Mouse (Mus musculus) lung, postnatal 25 days (tissue): ENCODE results near the gene Tmem104.

ENCODE experiments used
- DNase-seq: peaks from one replicate; pipeline ENCODE4 v3.0.0; 2022; ENCODE audit warnings: low spot score

Gene Tmem104

GRCm38 (mm10) chr11:115187224-115187639, at the start of gene Tmem104:
TSS of gene Tmem104 (plus strand) at chr11:115187487.
- DNase-seq, result peak; percentile 99

- no peak for DNase-seq
Observed at GRCm38 (mm10) chr11:115138597-115139262, 48.6 kb upstream of the Tmem104 start.

GRCm38 (mm10) chr11:115141970-115142369, 45.3 kb upstream of the Tmem104 start:
- DNase-seq, result no peak

- no peak for DNase-seq
Observed at GRCm38 (mm10) chr11:115147813-115148212, 39.5 kb upstream of the Tmem104 start.

- no peak for DNase-seq
Observed at GRCm38 (mm10) chr11:115150741-115151254, 36.5 kb upstream of the Tmem104 start.

GRCm38 (mm10) chr11:115151755-115152429, 35.4 kb upstream of the Tmem104 start:
- no peak for DNase-seq

GRCm38 (mm10) chr11:115153088-115153487, 34.2 kb upstream of the Tmem104 start:
- no peak for DNase-seq

- DNase-seq, result peak; percentile 85
Observed at GRCm38 (mm10) chr11:115153699-115154292, 33.5 kb upstream of the Tmem104 start.

- DNase-seq, result no peak
Observed at GRCm38 (mm10) chr11:115155053-115155634, 32.1 kb upstream of the Tmem104 start.

- no peak for DNase-seq
Observed at GRCm38 (mm10) chr11:115157933-115158719, 29.2 kb upstream of the Tmem104 start.

- peak; percentile 90 for DNase-seq
Observed at GRCm38 (mm10) chr11:115160016-115160797, 27.1 kb upstream of the Tmem104 start.

GRCm38 (mm10) chr11:115160883-115161577, 26.3 kb upstream of the Tmem104 start:
- peak; percentile 75 for DNase-seq

GRCm38 (mm10) chr11:115161578-115162204, 25.6 kb upstream of the Tmem104 start:
- no peak for DNase-seq

- DNase-seq, result no peak
Observed at GRCm38 (mm10) chr11:115162205-115162601, 25.1 kb upstream of the Tmem104 start.

- DNase-seq, result peak; percentile 99
Observed at GRCm38 (mm10) chr11:115162832-115163480, 24.3 kb upstream of the Tmem104 start, which contains the start of gene Slc9a3r1. TSS of gene Slc9a3r1 (plus strand) at chr11:115163341.

GRCm38 (mm10) chr11:115163568-115164150, 23.6 kb upstream of the Tmem104 start:
- DNase-seq, result no peak

- DNase-seq, result no peak
Observed at GRCm38 (mm10) chr11:115164341-115164975, 22.8 kb upstream of the Tmem104 start.

GRCm38 (mm10) chr11:115164976-115165374, 22.3 kb upstream of the Tmem104 start:
- peak; percentile 66 for DNase-seq
